Mouse (Mus musculus) regulatory T cell (primary cell): ENCODE results near the gene Vmn1r48.
"Not testable (repeated sequence)": the region's sequence is repeated elsewhere in the genome, so short reads cannot be mapped to it uniquely, and the experiment has no call there.

Experiments used
- in situ Hi-C: fragments of 300-600 bp; cut with MboI, MseI; formaldehyde crosslinking; loops from one replicate; pipeline ENCODE4 v1.15.1; 2025; ENCODE audit warnings: high pct_unique_total_duplicates

Gene Vmn1r48

DNA sequence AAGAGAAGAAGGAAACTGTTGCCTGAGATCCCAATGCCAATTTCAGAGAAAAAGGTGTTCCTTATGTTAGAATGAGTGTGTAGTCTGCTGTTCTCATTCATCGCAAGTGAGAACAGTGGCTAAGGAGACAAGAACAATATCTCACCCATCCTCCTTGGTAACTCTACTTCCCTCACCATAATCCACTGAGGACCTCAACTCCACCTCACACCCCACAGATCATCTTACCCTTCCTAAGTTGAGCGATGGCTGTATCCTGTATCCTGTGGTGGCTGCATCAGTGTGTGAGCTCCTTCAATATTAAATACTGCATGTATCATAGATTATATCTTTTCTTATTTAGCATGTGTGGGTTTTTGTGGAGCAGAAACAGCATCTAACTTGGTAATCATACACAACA lies at the start of gene Vmn1r48:
Gene Vmn1r48, minus strand, starts transcription at position 101 of the 400 bp plus-strand sequence.
- in situ Hi-C loops, result not testable (repeated sequence)

DNA sequence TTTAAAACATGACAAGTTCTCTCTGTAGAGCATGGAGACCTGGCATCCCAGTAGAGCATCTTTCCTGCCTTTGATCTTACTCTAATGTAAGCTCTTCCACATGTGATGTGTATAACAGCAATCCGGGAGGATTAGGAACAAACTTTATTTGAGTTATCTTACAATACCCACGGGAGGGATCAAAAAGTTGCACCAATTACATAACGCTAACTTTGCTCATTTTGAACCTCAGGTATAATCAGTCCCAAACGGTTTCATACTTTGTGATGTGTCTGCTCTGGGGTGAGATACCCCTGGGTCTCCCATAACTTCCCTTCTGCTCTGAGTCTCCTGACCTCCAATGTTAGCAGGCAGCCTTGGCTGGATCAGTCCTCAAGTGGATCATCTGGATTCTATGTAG lies 41.8 kb upstream of the Vmn1r48 start, which contains the start of gene Vmn1r49:
Gene Vmn1r49, minus strand, starts transcription at position 101 of the 400 bp plus-strand sequence.
- in situ Hi-C loops, result no loop called here

DNA sequence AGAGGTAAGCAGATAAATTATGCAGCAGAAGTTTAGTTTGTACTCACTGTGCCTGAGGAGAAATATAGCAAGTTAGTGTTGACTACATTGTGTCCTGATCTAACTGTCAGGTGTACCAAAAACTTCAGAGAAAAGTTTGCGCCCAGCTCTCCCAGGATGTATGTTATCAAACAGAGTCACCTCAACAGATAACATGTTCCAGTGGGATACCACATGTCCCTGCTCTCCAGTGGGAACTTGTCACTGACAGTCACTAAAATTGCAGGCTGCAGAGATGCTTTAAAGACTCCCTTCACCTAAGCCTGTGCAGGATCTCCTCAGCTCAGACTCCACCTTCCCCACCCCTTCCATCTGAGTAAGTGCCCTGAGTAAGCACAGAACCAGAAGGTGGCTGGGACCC lies 20.8 kb downstream of the Vmn1r48 start, which contains the start of gene Vmn1r47:
Gene Vmn1r47, plus strand, starts transcription at position 301 of the 400 bp plus-strand sequence.
- in situ Hi-C loops, result not testable (repeated sequence)

DNA sequence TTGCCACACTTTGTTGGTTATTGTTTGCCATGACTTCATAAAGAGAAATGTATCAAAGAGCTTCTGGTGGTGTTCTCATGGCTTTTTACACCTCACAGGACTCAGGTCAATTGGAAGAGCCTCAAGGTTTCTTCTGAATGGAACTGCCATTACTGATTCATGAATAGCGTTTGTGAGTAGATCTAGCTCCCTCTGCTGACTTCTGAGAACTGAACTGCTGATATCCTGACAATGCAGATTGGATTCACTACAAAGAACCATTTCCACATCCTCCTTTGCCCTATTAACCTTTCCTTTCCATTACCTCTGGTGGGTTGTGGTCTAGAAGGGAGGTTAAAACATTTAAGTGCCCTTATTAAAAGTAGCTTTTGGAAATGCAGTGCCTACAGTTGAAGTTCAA lies 50.7 kb downstream of the Vmn1r48 start:
- in situ Hi-C loops, result no loop called here
